Mouse (Mus musculus) bone marrow, adult 2 months (tissue): Measurements from ENCODE around the gene Tgfbi.

ENCODE experiments used
- CTCF ChIP-seq: fragments of 200-500 bp; IDR thresholded peaks from 2 replicates; pipeline ENCODE4 v1.5.1; 2011; ENCODE audit warnings: low read length, control low read depth; ENCODE audit not compliant: control insufficient read depth, insufficient read depth
- POLR2A ChIP-seq: fragments of 200-500 bp; IDR thresholded peaks from 2 replicates; pipeline ENCODE4 v1.6.1; 2011; ENCODE audit warnings: low read depth, mild to moderate bottlenecking, control low read depth, low read length, borderline replicate concordance; ENCODE audit not compliant: control insufficient read depth

GRCm38 (mm10) chr13:56580450-56580849, 28.9 kb upstream of the Tgfbi start:
- TF ChIP-seq POLR2A = no peak
- no peak for TF ChIP-seq CTCF
